Mouse (Mus musculus) spleen, adult 2 months (tissue): Measurements from ENCODE around the gene Rorb.

Experiments
- CTCF ChIP-seq: fragments of 200-500 bp; IDR thresholded peaks from 2 replicates; pipeline ENCODE4 v1.5.1; 2011; ENCODE audit warnings: mild to moderate bottlenecking, inconsistent platforms; ENCODE audit not compliant: insufficient read depth, insufficient read length, insufficient replicate concordance; ENCODE audit errors: extremely low read depth
- POLR2A ChIP-seq: fragments of 200-500 bp; IDR thresholded peaks from 2 replicates; pipeline ENCODE4 v1.6.1; 2011; ENCODE audit warnings: low read depth, low read length, inconsistent platforms

GRCm38 (mm10) chr19:19144447-19144846, 33.5 kb upstream of the Rorb start:
- no peak for TF ChIP-seq POLR2A
- TF ChIP-seq CTCF, result no peak
